Mouse (Mus musculus): ENCODE measurements around the gene Ganab.

Gene Ganab

GRCm38 (mm10) chr19:8928689-8929223 is 30.9 kb downstream of the Ganab start:
- in situ Hi-C loops (cut with MboI; ENCODE audit: low sequenced_read_pairs): no loop called here

DNA sequence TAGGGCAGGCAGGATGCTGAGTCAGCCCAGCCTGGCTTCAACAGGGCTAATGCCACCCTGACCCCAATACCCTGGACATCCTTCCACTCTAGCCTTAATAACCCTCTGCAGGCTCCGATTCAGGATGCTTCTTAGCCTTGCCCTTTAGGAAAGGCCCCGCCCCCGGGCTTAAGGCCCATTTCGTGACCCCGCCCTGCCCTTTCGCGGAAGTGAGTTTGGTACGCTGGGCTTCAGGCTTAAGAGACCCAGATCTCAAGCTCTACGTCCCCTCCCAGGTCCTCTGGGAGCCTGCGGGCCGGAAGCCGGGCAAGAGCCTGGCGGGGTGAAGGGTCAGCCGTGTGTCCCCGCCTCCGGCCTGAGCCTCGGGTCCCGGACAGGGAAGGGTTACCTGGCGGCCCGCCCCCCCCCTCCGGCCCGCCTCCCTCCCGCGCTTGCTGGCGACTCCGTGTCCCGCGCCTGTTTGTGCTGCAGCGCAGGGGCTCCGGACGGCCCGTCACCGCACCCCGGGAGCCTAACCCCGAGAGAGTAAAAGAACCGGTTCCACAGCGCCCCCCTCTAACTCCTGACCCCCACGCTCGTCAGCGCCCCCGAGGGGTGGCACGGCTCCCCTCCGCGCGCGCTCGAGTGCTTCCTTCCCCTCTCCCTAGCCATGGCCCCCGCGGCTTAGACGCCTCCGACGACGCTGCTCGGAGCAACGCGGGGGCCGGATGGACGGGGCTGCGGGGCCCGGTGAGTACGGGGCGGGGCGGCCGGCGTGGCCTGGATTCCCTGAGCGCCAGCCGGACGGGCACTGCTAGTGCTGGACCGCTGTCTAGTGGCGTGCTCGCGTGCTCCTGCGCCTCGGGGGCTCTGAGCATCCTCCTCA is 31.6 kb downstream of the Ganab start, which contains the start of the genes Rom1 and Eml3:
Rom1 (minus strand) TSS at position 133 of the 865 bp plus-strand sequence.
Eml3 (plus strand) TSS at position 329 of the 865 bp plus-strand sequence.
- in situ Hi-C loops (cut with MboI; ENCODE audit: low sequenced_read_pairs): no loop called here

GRCm38 (mm10) chr19:8930117-8930516 is 32.2 kb downstream of the Ganab start:
- in situ Hi-C loops (cut with MboI; ENCODE audit: low sequenced_read_pairs): no loop called here

DNA sequence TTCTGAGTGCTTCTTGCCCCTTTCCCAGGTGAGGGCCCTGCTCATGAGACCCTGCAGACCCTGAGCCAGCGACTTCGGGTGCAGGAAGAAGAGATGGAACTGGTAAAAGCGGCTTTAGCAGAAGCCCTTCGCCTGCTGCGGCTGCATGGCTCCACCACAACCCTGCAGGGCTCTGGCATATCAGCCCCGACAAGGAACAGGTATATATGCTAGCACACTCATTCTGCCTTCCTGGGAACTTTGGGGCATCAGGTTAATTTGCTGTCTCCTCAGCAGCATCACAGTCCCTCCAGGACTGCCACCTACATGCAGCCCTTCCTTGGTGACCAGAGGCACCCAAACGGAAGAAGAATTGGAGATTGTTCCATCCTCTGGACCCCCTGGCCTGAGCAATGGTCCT is 32.9 kb downstream of the Ganab start:
- in situ Hi-C loops (cut with MboI; ENCODE audit: low sequenced_read_pairs): no loop called here

DNA sequence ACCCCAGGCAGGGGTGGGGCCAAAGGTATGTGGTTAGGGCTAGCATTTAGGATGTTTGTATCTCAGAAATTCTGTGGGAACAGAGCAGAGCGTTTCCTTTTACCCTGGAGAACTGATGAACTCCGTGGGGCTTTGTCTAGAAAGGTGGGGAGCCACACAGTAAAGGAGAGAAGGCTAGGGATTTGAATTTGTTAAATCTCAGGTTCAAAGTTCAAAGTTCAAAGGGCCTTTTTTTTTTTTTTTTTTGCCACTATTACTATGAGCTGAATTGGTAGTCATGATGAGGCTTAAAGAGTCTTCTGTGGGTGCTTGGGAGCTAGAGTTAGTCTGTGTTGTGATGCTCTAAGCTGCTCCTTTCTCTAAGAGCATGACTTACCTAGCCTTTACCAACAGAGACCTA is 38.9 kb downstream of the Ganab start:
- in situ Hi-C loops (cut with MboI; ENCODE audit: low sequenced_read_pairs): no loop called here

DNA sequence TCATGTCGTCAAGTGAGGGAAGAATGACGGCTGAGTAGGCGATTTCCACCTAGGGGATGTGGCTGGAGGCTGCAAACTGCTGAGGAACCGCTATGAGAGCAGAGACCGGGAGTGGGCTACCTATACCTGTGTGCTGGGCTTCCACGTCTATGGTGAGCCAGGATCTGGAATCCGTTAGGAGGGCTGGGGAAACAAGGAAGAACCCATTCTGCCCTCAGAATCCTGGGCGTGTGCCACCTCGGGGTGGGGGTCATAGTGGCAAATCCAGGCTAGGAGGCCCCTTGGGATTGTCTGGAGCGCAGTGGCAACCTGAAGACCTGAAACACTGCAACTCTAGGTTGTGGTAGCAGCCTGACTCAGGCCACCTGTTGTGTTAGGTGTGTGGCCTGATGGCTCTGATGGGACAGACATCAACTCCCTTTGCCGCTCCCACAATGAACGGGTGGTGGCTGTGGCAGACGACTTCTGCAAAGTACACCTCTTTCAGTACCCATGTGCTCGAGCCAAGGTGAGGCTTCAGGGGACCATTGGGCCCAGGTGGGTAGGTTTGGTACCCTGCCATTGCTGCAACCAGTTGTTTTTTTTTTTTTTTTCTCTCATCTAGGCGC is 42.8 kb downstream of the Ganab start:
- in situ Hi-C loops (cut with MboI; ENCODE audit: low sequenced_read_pairs): no loop called here

DNA sequence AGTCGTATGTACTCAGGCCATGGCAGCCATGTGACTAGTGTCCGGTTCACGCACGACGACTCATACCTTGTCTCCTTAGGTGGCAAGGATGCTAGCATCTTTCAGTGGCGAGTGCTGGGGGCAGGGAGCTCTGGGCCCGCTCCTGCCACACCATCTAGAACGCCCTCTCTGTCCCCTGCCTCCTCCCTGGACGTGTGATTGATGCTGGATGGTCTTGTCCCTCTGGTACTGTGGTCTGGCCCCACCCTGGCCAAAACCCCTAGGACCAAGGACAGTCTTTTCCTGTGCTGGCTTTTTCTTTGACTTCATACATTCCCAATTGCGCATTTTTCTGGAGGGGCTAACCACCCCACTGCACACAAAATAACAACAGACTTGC is 43.3 kb downstream of the Ganab start:
- in situ Hi-C loops (cut with MboI; ENCODE audit: low sequenced_read_pairs): no loop called here

GRCm38 (mm10) chr19:8941515-8942217 is 43.8 kb downstream of the Ganab start, which contains the start of gene Mta2:
TSS of gene Mta2 (plus strand) at chr19:8941875.
- in situ Hi-C loops (cut with MboI; ENCODE audit: low sequenced_read_pairs): no loop called here

GRCm38 (mm10) chr19:8942276-8942964 is 44.5 kb downstream of the Ganab start:
- in situ Hi-C loops (cut with MboI; ENCODE audit: low sequenced_read_pairs): no loop called here

GRCm38 (mm10) chr19:8943047-8943446 is 45.2 kb downstream of the Ganab start:
- in situ Hi-C loops (cut with MboI; ENCODE audit: low sequenced_read_pairs): no loop called here

GRCm38 (mm10) chr19:8944062-8944461 is 46.2 kb downstream of the Ganab start:
- in situ Hi-C loops (cut with MboI; ENCODE audit: low sequenced_read_pairs): no loop called here

GRCm38 (mm10) chr19:8944750-8945149 is 46.9 kb downstream of the Ganab start:
- in situ Hi-C loops (cut with MboI; ENCODE audit: low sequenced_read_pairs): no loop called here

- in situ Hi-C loops (cut with MboI; ENCODE audit: low sequenced_read_pairs): no loop called here
Observed at GRCm38 (mm10) chr19:8945251-8945650, 47.4 kb downstream of the Ganab start.

GRCm38 (mm10) chr19:8946929-8947328 is 49.1 kb downstream of the Ganab start:
- in situ Hi-C loops (cut with MboI; ENCODE audit: low sequenced_read_pairs): no loop called here

GRCm38 (mm10) chr19:8950190-8950589 is 52.3 kb downstream of the Ganab start:
- in situ Hi-C loops (cut with MboI; ENCODE audit: low sequenced_read_pairs): no loop called here

GRCm38 (mm10) chr19:8952241-8952640 is 54.4 kb downstream of the Ganab start:
- in situ Hi-C loops (cut with MboI; ENCODE audit: low sequenced_read_pairs): no loop called here

DNA sequence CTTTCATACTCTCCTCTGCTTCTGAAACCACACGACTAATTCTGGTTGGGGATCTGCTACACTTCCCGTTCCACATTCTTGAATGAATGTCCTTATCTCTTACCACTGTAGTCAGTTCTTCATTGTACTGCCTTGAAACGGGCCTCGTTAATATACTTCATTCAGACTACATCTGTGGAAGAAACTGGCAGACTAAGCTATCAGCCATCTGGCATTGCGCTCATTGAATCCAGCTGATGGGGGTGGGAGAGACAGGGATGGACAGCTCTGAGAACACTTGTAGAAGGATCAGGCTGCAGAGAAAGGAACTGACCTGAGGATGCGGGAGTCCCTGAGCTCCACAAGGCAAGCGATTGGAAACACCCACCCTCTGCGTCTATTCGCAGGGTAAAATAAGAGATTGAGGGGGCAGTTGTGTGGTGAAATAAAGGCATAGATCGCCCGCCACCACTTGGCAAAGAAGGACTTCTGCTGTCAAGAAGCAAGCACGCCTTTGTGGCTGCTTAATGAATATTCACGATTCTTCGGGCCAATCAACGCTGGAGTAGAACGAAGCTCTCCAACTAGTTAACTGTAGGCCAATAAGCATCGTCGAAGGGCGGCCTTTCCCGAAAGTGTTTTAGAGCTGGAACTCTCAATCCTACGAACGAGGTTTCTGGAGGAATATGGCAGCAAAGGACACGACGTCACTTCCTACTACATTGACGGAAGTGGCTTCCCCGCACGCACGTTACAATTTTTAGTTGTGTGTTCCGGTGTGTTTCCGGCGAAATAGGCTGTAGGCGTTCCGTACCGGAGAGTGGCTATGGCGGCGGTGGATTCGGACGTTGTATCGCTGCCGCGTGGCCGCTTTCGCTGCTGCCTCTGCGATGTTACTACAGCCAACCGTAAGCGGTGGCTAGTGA is 55.5 kb downstream of the Ganab start, which contains the start of gene Tut1:
Tut1 (plus strand) TSS at position 713 of the 905 bp plus-strand sequence.
- in situ Hi-C loops (cut with MboI; ENCODE audit: low sequenced_read_pairs): no loop called here

- in situ Hi-C loops (cut with MboI; ENCODE audit: low sequenced_read_pairs): no loop called here
Observed at GRCm38 (mm10) chr19:8954171-8954570, 56.3 kb downstream of the Ganab start.

- in situ Hi-C loops (cut with MboI; ENCODE audit: low sequenced_read_pairs): no loop called here
Observed at GRCm38 (mm10) chr19:8962256-8962655, 64.4 kb downstream of the Ganab start.

- in situ Hi-C loops (cut with MboI; ENCODE audit: low sequenced_read_pairs): no loop called here
Observed at GRCm38 (mm10) chr19:8965075-8965474, 67.2 kb downstream of the Ganab start.
